Comparison of ENCODE assay signal across 8 mouse cellular contexts in the genomic region with DNA sequence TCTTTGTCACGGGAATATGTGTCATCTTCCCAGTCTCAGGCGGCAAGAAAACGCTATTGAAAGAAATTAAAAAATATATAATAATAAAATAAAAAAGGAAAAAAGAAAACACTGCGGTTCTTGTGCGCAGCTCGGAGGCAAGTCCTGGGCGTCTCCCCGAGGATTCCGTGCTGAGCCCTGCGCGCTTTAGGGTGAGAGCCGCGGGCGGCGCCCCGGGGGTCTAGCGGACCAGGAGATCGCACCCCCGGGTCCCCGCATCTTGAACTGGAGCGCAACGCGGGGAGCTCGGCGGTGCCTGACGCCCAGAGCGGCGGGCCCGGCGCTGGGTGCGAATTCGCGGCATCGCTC. TPM values are rescaled to one million over a fixed set of nuclear protein-coding genes. Genes with fewer than 3 reads are reported as not detected.
DNase-seq lines count a peak whose midpoint lies in the region; ATAC-seq and TF ChIP-seq lines count a peak whose summit lies in the region.

No protein-coding gene starts in this region.

- DNase-seq in gastrocnemius, adult 2 months = no peak
- no peak for DNase-seq in gastrocnemius, postnatal 25 days
- no peak for DNase-seq in testis, postnatal 10 days (ENCODE audit: low spot score)
- no peak for DNase-seq in adrenal gland, postnatal 14 days
- no peak for DNase-seq in yolk sac, embryonic 10.5 days (ENCODE audit: low spot score)
- no peak for DNase-seq in cerebellum, postnatal 25 days

- intact Hi-C loops in gastrocnemius, adult 2 months (cut with DNase I) = no loop called here

- H3K27me3 ChIP-seq in testis, adult 2 months (ENCODE audit: control insufficient read depth, insufficient read depth, low read length) = no peaks in the 10 kb centered on the region; the same call in 1 of the 2 replicates
- peaks cover 85% of the 10 kb centered on the region for H3K27me3 ChIP-seq in liver, embryonic 12.5 days (replicated peaks)

- TF ChIP-seq POLR2A in testis, adult 2 months (IDR thresholded peaks at IDR 0.05; ENCODE audit: control insufficient read depth, low read depth, low read length) = no peak

- peak overlapping the region; percentile 72 for H3K4me2 ChIP-seq in liver, embryonic 12.5 days

- under 1% methylated on average over 34 of the region's 34 CpGs for WGBS in liver, embryonic 12.5 days (ENCODE audit: insufficient replicate concordance)

- peak overlapping the region; percentile 59; the same call in 1 of the 2 replicates for H3K9ac ChIP-seq in liver, embryonic 12.5 days

- ATAC-seq in liver, embryonic 12.5 days = peak; percentile 13; the same call in 1 of the 2 replicates

- H3K4me3 ChIP-seq in gastrocnemius, adult 2 months = peak overlapping the region; percentile 89
- H3K4me3 ChIP-seq in testis, adult 2 months (ENCODE audit: control insufficient read depth, low read depth, low read length) = peak overlapping the region; percentile 81
- peak overlapping the region; percentile 60 for H3K4me3 ChIP-seq in liver, embryonic 12.5 days

- TF ChIP-seq CTCF in gastrocnemius, adult 2 months (IDR thresholded peaks at IDR 0.05) = no peak
- no peak for TF ChIP-seq CTCF in testis, adult 2 months (IDR thresholded peaks at IDR 0.05; ENCODE audit: control insufficient read depth, insufficient read depth, insufficient replicate concordance, low read depth, low read length)

- H3K9me3 ChIP-seq in liver, embryonic 12.5 days (replicated peaks) = no peaks in the 10 kb centered on the region

- peaks cover 11% of the 10 kb centered on the region for H3K4me1 ChIP-seq in testis, adult 2 months (ENCODE audit: control insufficient read depth, insufficient read depth, low read length)
- H3K4me1 ChIP-seq in liver, embryonic 12.5 days = peaks cover 10% of the 10 kb centered on the region; the same call in 1 of the 2 replicates

- H3K36me3 ChIP-seq in testis, adult 2 months (ENCODE audit: control insufficient read depth, insufficient read depth, low read length) = no peaks in the 10 kb centered on the region
- H3K36me3 ChIP-seq in liver, embryonic 12.5 days = no peaks in the 10 kb centered on the region

- peak overlapping the region; percentile 84 for H3K27ac ChIP-seq in gastrocnemius, adult 2 months
- H3K27ac ChIP-seq in testis, adult 2 months (ENCODE audit: control insufficient read depth, insufficient read depth, low read depth, low read length) = no peak overlapping the region
- no peak overlapping the region for H3K27ac ChIP-seq in liver, embryonic 12.5 days

RNA-seq across cellular contexts. Expression of a gene that starts 0.3 kb away (rescaled TPM):
- total RNA-seq in gastrocnemius, adult 2 months (2021) = 1 to 10 TPM; 4.9 to 6.9 TPM
- total RNA-seq in gastrocnemius, postnatal 25 days (2021) = 1 to 10 TPM; 5.1 to 9.8 TPM
- polyA plus RNA-seq in testis, adult 2 months (2012; rRNA removed) = 3.1 and 4.2 TPM in 2 replicates
- 3.3 and 3.9 TPM in 2 replicates for polyA plus RNA-seq in liver, embryonic 12.5 days (2016; fragmentation: Nextera tagmentation; extraction: Ambion mirVana)
- 13.5 and 19.1 TPM in 2 replicates for total RNA-seq in adrenal gland, postnatal 14 days (2021)
